ENCODE assay signal across 8 mouse cellular contexts in genomic region chr11:117344339-117345021, GRCm38 (mm10).
DNase-seq lines count a peak whose midpoint lies in the region; ATAC-seq lines count a peak whose summit lies in the region.

No protein-coding gene starts in this region.

- DNase-seq in heart, embryonic 10.5 days (ENCODE audit: low spot score), result no peak
- no peak for DNase-seq in heart, postnatal 10 days
- no peak for DNase-seq in embryonic facial prominence, embryonic 11.5 days (ENCODE audit: low spot score)
- no peak for DNase-seq in intestine, embryonic 14.5 days (ENCODE audit: low spot score)
- no peak for DNase-seq in midbrain, embryonic 14.5 days
- DNase-seq in frontal cortex, adult 2 months (ENCODE audit: extremely low spot score in 1 of 2, low spot score in 1 of 2), result no peak
- DNase-seq in cerebellum, adult 11-12 months, result no peak
- no peak for DNase-seq in urinary bladder, postnatal 4 days (ENCODE audit: low spot score in 2 of 2)

- peak overlapping the region; percentile 24 for H3K4me2 ChIP-seq in embryonic facial prominence, embryonic 11.5 days (ENCODE audit: low read depth, low read length)
- H3K4me2 ChIP-seq in intestine, embryonic 14.5 days (ENCODE audit: low read length), result peak overlapping the region; percentile 4
- H3K4me2 ChIP-seq in midbrain, embryonic 14.5 days (ENCODE audit: low read length), result peak overlapping the region; percentile 22

- intact Hi-C loops in heart, postnatal 10 days (cut with DNase I), result no loop called here

- peak overlapping the region; percentile 35 for H3K4me3 ChIP-seq in heart, embryonic 10.5 days
- H3K4me3 ChIP-seq in embryonic facial prominence, embryonic 11.5 days (ENCODE audit: low read depth, low read length), result no peak overlapping the region
- H3K4me3 ChIP-seq in intestine, embryonic 14.5 days (ENCODE audit: low read depth, low read length), result no peak overlapping the region
- no peak overlapping the region for H3K4me3 ChIP-seq in midbrain, embryonic 14.5 days (replicated peaks; ENCODE audit: low read depth, low read length)

- peaks cover 97% of the 10 kb centered on the region for H3K4me1 ChIP-seq in heart, embryonic 10.5 days
- peaks cover 40% of the 10 kb centered on the region for H3K4me1 ChIP-seq in embryonic facial prominence, embryonic 11.5 days (ENCODE audit: control insufficient read depth, insufficient read depth, low read length)
- H3K4me1 ChIP-seq in intestine, embryonic 14.5 days (replicated peaks; ENCODE audit: control insufficient read depth, insufficient read depth, low read length), result peaks cover 65% of the 10 kb centered on the region
- peaks cover 79% of the 10 kb centered on the region for H3K4me1 ChIP-seq in midbrain, embryonic 14.5 days (ENCODE audit: control insufficient read depth, insufficient read depth, low read length)

- H3K9me3 ChIP-seq in heart, embryonic 10.5 days, result no peaks in the 10 kb centered on the region
- H3K9me3 ChIP-seq in embryonic facial prominence, embryonic 11.5 days (replicated peaks; ENCODE audit: control insufficient read depth, low read length), result no peaks in the 10 kb centered on the region
- H3K9me3 ChIP-seq in intestine, embryonic 14.5 days (ENCODE audit: control insufficient read depth, low read length), result no peaks in the 10 kb centered on the region
- no peaks in the 10 kb centered on the region for H3K9me3 ChIP-seq in midbrain, embryonic 14.5 days (ENCODE audit: control insufficient read depth, low read length)

- no peaks in the 10 kb centered on the region for H3K27me3 ChIP-seq in heart, embryonic 10.5 days (ENCODE audit: insufficient read depth, poor library complexity, severe bottlenecking)
- no peaks in the 10 kb centered on the region for H3K27me3 ChIP-seq in embryonic facial prominence, embryonic 11.5 days (ENCODE audit: control insufficient read depth, insufficient read depth, low read length)
- no peaks in the 10 kb centered on the region for H3K27me3 ChIP-seq in intestine, embryonic 14.5 days (replicated peaks; ENCODE audit: control insufficient read depth, insufficient read depth, low read length)
- no peaks in the 10 kb centered on the region for H3K27me3 ChIP-seq in midbrain, embryonic 14.5 days (ENCODE audit: control insufficient read depth, insufficient read depth, low read length)

- H3K27ac ChIP-seq in heart, embryonic 10.5 days, result peak overlapping the region; percentile 80
- H3K27ac ChIP-seq in embryonic facial prominence, embryonic 11.5 days (replicated peaks; ENCODE audit: low read depth, low read length), result peak overlapping the region; percentile 86
- H3K27ac ChIP-seq in intestine, embryonic 14.5 days (ENCODE audit: low read depth), result peak overlapping the region; percentile 67
- H3K27ac ChIP-seq in midbrain, embryonic 14.5 days (replicated peaks; ENCODE audit: low read depth, low read length), result peak overlapping the region; percentile 27

- 27% methylated on average over 11 of the region's 11 CpGs for WGBS in heart, embryonic 10.5 days
- 48% methylated on average over 11 of the region's 11 CpGs for WGBS in embryonic facial prominence, embryonic 11.5 days
- 42% methylated on average over 11 of the region's 11 CpGs for WGBS in intestine, embryonic 14.5 days
- WGBS in midbrain, embryonic 14.5 days, result 50% methylated on average over 11 of the region's 11 CpGs

- H3K36me3 ChIP-seq in heart, embryonic 10.5 days, result peaks cover 10% of the 10 kb centered on the region; the same call in 1 of the 2 replicates
- no peaks in the 10 kb centered on the region for H3K36me3 ChIP-seq in embryonic facial prominence, embryonic 11.5 days (replicated peaks; ENCODE audit: control insufficient read depth, insufficient read depth, low read depth, low read length)
- H3K36me3 ChIP-seq in intestine, embryonic 14.5 days (ENCODE audit: control insufficient read depth, insufficient read depth, low read length), result no peaks in the 10 kb centered on the region
- H3K36me3 ChIP-seq in midbrain, embryonic 14.5 days (ENCODE audit: control insufficient read depth, insufficient read depth, low read length), result no peaks in the 10 kb centered on the region

- ATAC-seq in embryonic facial prominence, embryonic 11.5 days (replicated peaks; ENCODE audit: insufficient number of reproducible peaks, low FRiP score, low TSS enrichment, low read depth), result no peak
- ATAC-seq in intestine, embryonic 14.5 days (replicated peaks; ENCODE audit: low FRiP score, low TSS enrichment, low read depth), result no peak
- ATAC-seq in midbrain, embryonic 14.5 days (ENCODE audit: low FRiP score, low TSS enrichment), result no peak

- H3K9ac ChIP-seq in embryonic facial prominence, embryonic 11.5 days (replicated peaks; ENCODE audit: low read length), result no peak overlapping the region
- H3K9ac ChIP-seq in intestine, embryonic 14.5 days (ENCODE audit: low read length), result no peak overlapping the region
- H3K9ac ChIP-seq in midbrain, embryonic 14.5 days (replicated peaks; ENCODE audit: low read length), result no peak overlapping the region

Comparison
In these comparisons a context has a peak if more than half of its experiments do, and no peak if none do; other contexts are left out.
1. H3K27ac ChIP-seq: peak in every context shown above with its lines; median percentile 86 in embryonic facial prominence, embryonic 11.5 days; 80 in heart, embryonic 10.5 days; 67 in intestine, embryonic 14.5 days; 27 in midbrain, embryonic 14.5 days.